Mouse (Mus musculus): ENCODE measurements around the gene Tdgf1.

DNA sequence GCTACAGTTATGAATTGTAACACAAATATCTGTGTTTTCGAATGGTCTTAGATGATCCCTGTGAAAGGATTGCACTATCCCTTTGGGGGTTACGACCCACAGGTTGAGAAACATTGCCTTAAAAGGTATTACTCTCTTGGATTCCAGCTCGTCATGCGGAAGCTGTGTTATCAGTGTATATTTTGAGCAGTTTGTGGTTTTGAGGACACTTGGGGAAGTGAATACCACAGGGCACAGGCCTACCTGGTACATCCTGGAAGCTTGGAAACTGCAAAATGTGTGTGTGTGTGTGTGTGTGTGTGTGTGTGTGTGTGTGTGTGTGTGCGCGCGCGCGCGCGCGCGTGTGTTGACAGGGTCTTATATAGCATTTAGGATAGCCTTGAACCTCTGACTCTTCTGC is 5.9 kb upstream of the Tdgf1 start:
- TF ChIP-seq CEBPB (IDR thresholded peaks at IDR 0.05; ENCODE audit: low read depth) (no peak), MAX (IDR thresholded peaks at IDR 0.05) (no peak), CTCF (IDR thresholded peaks at IDR 0.05; ENCODE audit: control insufficient read depth, insufficient read depth, insufficient read length) (no peak)
